Mouse (Mus musculus) lung, adult 10 weeks (tissue): ENCODE data around the gene Chst4. TPM values are rescaled to one million over a fixed set of nuclear protein-coding genes. Genes with fewer than 3 reads are reported as not detected.

Experiments
- polyA plus RNA-seq: library from polyadenylated mRNA; stranded (reverse); fragments of 350-450 nt; fragmentation: Illumina TruSeq; extraction: RNeasy Lipid Tissue Mini Kit (QIAGEN cat#74804); gene quantifications from one replicate; pipeline ENCODE4 v1.2.3, GENCODE M21; 2014; ENCODE audit warnings: low read depth, low replicate concordance; ENCODE audit not compliant: insufficient read depth

Gene Chst4
- 4.0 TPM for polyA plus RNA-seq

GRCm38 (mm10) chr8:110039659-110040058 lies at the start of gene Chst4:
TSS of gene Chst4 (minus strand) at chr8:110039740.

GRCm38 (mm10) chr8:110079282-110080221 lies 40.0 kb upstream of the Chst4 start, which contains the start of gene Zfp612:
TSS of gene Zfp612 (plus strand) at chr8:110079746.

GRCm38 (mm10) chr8:109990224-109990623 lies 49.3 kb downstream of the Chst4 start, which contains the start of gene Tat:
TSS of gene Tat (plus strand) at chr8:109990437.

Other genes starting within 250 kb of the Chst4 start
- gene Phlpp2, start 171.2 kb downstream of the Chst4 start, polyA plus RNA-seq: 1.9 TPM
- gene Marveld3, start 77.5 kb downstream of the Chst4 start, polyA plus RNA-seq: 4.8 TPM
- gene Tat, start 49.3 kb downstream of the Chst4 start, polyA plus RNA-seq: 0.77 TPM
- gene Zfp612, start 40.0 kb upstream of the Chst4 start, polyA plus RNA-seq: 1.2 TPM
- not detected for gene Gm21964, start 61.5 kb upstream of the Chst4 start, polyA plus RNA-seq
- not detected for gene Gm17720, start 63.0 kb upstream of the Chst4 start, polyA plus RNA-seq
- gene Calb2, start 128.5 kb upstream of the Chst4 start, polyA plus RNA-seq: not detected
- gene Cmtr2, start 175.9 kb upstream of the Chst4 start, polyA plus RNA-seq: 2.6 TPM
- 0.52 TPM for gene Hydin, start 227.2 kb upstream of the Chst4 start, polyA plus RNA-seq